Mouse (Mus musculus) spleen, postnatal 10 days (tissue): ENCODE measurements at regions not wholly inside any gene's neighbourhood (a gene's known extent, or its start where the extent isn't known, plus 50 kb on each side); places are given as distances from the start of the nearest gene placed in this dataset.

Experiments used
- DNase-seq, 2 experiments: peaks; one replicate each; pipeline ENCODE4 v3.0.0; 2021 to 2022; ENCODE audit warnings: low spot score in 2 of 2

DNA sequence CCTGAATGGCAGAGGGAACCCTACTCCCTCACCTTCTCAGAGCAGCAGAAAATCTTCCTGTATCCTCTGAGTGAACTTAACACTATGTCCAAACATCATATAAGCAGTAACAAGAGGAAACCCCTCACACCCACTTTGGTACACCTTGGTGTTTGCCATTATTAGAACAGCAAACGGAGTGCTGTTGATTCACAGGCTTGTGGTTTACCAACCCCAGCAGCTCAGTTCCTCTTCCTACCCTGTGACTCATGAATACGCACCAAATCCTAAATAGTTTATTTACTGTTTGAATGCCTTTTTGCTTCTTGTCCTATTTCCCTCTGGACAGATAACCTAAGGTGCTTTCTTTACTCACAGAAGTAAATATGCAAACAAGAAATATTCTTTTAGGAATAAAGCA is 233.3 kb downstream of the Foxa2 start:
- no peak for DNase-seq

DNA sequence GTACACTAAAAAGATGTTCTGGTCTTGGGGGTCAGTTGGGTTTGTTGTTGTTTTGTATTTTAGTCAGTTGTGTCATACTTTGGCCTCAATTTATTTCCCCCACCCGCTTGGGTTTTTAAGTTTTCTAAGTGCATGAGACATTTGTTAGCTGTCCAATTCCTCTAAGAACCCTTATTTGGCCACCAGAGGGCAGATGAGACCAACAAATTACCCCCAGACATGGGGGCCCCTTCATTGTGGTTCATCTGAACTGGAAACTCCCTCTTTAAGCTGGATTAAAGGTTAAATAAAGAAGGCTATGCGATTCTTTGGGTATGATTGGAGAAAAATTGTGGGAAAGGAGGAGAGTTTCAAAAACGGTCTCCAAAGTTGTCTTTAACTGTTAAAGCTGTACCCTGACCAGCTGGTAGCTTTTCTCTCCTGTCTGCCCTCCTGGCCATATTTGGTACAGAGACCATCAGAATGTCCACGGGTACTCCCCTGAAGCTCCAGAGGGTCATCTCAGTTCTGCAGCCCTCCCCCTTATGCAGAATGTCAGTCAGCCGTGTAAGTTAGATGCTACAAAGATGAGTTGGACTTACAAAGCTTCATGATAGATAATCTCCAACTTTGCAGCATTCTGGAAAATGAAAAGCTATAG is 238.6 kb downstream of the Foxa2 start:
- DNase-seq = peak in 1 of 2 experiments; percentile 21

DNA sequence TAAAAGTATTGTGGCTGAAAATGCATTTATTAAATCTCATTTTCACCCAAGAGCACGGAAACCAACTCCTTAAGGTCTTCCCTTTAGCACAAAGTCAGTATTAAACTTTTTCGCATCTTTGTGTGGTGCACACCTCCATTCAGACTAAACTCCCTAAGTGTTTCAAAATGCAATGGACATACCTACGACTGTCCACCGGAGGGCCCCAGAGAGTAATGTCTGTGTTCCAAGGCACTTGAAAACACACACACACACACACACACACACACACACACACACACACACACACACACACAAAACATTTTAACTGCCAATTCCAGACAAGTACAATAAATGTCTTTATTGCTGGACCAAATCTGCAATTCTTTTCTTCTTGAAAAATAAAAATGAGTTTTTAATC is 243.7 kb downstream of the Foxa2 start:
- DNase-seq = peak in 1 of 2 experiments; percentile 28

DNA sequence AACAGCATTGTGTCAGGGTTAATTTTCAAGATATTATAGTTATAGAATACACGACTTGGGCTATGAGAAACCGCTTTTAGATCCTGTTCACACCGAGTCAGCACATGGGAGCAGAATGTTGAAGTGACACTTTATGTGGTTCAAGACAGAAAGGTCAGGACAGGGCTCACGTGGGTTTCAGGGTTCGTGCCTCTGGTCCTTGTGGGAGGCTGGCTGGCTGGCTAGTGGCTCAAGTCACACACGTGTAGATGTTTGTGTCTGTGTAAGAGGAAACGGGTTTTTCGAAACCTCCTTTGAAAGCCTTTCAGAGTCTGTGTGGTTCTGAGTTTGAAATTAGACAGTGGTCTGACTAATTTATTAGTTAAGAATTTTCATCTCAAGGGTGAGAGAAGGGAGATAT is 255.3 kb downstream of the Foxa2 start:
- no peak for DNase-seq

DNA sequence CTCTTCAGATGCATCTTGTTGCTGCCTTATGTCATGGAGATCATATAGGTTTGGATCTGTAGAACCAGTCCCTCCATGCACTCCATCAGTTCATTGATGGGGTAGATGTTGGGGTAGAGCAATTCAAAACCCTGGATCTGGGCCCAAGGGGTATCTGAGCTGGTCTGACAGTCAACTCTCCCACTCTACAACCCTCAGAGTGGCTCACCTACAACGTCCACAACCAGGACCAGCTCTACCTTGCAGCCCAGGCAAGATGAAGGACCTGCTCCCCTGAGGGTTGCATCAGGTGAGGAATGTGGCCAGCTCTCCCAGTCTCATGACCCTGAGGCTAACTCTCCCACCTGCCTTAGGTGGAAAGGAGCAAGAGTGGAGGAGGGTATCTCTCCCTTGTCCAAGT is 256.9 kb downstream of the Foxa2 start:
- DNase-seq = no peak

DNA sequence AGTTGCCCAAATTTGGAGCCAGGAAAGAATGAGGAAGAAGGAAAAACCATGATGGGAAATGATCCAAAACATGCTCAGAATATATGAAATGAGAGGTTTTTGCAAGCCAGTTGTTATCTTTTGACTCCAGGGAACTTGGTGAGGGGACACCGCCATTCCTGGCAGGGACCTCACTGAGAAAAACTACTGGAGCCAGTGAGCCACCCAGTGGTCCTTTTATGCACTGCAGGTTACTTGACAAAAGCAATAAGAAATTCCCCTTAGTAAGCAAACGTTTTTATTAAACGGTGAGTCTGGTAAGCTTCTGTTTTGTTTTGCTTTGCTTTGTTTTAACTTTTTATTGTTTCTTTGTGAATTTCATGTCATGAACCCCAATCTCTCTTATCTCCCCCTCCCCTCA is 257.5 kb downstream of the Foxa2 start:
- DNase-seq = peak in 1 of 2 experiments; percentile 28

DNA sequence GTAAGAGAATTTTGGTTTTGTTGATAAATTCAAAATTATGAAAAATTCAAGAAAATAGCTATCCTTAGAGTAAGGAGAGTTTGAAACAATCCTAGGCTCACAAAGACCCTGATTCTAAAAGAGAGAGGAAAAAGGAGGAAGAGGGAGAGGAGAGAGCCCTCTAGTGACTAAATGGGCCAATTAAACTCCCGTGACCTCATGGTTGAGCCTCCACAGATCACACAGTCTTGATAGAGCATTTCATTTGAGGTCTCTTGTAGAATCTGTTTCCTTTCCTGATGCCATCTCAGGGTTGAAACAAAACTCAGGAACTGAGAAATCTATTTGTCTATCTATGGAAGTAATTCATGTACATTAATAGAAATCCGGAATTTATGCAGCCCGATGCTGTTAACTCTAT is 258.8 kb downstream of the Foxa2 start:
- DNase-seq = no peak

DNA sequence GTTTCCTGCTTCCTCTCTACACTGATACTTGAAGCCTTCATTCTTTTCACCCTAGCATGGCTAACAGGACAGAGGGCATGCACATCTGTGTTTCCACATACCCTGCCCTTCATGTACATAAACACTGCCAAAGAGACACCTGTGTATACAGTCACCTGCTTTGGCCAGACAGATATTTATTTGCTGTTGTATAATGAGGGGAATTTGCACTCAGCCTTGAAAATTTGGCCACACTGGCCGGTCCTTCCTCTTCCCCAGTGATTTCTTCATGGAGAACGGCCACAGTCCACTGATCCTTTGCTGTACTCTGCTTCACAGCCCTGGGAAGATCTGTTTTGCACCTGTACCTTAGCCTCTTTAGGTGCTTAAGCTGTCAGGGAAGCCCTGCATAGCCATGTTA is 264.3 kb downstream of the Foxa2 start:
- no peak for DNase-seq

DNA sequence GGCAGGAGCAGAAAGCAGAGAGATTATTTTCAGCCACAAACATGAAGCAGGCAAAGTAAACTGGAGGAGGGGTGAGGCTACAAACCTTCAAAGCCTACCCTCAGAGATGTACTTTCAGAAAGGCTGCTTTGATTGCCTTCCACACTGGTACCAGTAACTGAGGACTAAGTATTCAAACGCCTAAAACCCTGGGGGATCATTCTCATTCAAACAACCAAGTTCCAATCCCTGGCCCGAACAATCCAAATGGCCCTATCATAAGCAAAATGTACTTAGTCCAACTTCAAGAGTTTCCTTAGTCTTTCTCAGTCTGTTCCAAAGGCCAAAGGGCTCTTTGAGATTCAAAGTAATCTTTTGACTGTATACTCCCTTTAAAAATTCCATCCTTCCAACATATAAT is 270.5 kb downstream of the Foxa2 start:
- no peak for DNase-seq

DNA sequence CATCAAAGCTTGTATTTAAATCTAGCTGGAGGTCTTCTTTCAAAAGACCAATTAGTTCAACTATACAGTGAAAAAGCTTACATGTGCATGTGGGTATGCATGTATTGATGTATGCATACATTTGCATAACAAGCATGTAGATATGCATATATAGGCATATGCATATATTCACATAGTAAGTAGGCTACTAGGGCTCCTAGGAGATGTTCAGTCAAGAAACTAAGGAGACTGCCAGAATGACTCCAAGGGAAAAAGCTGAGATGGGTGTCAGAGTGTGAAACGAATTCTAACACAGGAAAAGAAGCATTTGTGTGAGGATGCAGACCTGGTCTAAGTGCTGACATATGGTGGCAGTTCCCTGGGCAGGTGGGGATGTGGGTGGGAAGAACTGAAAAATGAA is 274.2 kb downstream of the Foxa2 start:
- DNase-seq = no peak

DNA sequence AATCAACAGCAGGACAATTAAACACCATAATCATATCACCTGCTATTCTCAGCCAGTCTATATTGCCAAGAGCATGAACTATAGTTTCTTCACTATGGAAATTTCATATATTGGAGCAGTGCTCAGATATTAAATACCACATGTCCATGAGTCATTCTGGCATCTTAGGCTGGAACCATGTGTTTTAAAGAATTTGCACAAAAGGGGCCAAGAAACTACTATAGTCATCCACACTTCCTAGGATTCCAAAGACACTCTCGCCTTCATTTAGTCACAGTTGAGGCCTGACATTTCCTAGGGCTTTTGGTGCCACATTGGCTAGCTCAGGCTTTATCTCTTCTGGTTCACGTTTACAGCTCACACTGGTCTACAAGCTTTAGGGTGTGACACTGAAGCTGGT is 293.7 kb downstream of the Foxa2 start:
- no peak for DNase-seq

DNA sequence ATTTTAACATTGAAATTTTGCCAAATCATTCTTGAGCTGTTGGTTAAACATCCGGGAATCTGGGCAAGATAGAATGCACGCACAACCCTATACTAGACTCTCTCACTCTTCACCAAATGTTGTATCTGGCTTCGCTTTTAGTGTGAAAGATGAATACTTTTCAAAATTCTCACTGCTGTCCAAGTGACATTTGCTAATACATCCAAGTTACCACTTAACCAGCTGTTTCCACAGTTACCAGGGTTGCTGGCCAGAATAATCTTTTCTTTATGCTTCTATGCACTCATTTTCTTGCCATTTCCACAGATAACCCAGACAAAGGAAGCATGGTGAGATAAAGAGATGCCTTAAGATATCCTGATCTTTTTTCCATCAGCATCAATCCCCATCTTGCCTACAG is 294.9 kb downstream of the Foxa2 start:
- no peak for DNase-seq

DNA sequence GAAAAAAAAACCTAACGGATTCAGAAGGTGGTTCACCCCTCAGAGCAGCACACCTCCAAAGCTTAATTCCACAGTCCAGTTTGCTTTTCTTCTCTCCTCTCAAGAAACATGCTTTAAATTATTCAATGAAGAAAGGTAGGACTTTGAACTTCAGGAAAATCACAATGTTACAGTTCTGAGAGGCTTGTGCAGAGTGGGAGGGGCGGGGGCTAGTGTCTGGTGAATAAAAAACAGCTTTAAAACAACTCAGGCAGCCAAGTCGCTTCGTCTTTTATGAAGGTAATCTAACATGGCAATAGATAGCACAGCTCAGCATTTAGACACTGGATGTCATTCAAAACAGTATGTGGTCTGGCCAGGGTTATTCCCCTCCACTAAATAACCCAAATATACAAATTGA is 298.8 kb downstream of the Foxa2 start:
- no peak for DNase-seq

DNA sequence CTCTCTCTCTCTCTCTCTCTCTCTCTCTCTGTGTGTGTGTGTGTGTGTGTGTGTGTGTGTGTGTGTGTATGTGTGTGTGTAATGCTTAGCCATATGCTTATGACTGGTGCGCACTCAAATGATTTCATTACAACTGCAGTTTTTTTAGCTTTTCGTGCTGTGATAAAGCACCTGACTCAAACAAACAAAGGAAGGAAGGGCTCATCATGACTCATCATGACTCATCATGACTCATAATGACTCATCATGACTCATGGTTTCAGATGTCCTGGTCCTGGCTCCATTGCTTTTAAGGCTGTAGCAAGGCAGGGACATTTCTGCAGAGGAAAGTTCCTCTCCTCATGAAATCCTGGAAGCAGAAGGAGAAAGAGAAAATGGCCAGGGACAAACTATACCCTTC is 302.9 kb downstream of the Foxa2 start:
- DNase-seq = no peak

DNA sequence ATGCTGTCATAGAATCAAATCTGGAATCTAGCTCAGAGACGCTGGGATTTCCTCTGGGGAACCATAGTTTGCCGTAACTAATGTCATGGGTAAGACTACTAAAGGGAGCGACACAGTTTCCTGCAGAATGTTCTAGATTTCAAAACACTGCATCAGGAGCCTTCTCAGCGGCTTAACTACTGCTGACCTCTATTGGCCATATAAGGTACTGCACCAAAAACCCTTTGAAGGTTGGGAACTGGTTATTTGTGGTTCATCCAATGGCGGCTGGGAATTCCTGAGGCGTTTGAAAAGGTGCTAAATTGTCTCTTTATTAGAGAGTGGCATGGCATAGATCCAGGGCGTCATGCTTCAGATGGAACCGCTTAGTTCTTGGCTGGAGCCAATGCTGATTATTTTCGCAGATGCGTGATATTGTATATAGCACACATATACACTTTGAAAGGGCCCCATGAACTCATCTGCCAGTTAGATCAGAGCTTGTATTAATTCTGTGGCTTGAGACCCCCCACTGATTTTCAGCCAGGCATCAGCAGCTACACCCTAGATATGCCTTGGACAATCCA is 308.4 kb downstream of the Foxa2 start:
- no peak for DNase-seq

DNA sequence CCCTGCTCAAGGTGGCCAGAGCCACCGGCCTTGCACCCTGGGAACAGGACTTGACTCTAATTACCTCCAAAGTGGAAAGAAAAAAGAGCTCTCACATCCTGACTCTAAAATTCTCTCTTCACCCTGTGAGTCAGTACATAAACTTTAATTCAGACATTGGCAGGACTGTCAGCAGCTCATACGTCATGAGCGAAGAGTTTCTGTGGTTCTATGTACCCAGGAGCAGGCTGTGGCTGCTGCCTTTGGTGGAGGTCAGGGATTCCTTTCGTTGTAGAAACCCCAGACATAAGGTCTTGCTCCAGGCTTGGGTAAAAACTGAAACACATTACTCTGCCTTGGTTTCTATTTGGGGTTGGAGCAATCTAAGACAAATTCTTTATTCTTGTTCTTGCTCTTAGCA is 319.4 kb downstream of the Foxa2 start:
- no peak for DNase-seq

DNA sequence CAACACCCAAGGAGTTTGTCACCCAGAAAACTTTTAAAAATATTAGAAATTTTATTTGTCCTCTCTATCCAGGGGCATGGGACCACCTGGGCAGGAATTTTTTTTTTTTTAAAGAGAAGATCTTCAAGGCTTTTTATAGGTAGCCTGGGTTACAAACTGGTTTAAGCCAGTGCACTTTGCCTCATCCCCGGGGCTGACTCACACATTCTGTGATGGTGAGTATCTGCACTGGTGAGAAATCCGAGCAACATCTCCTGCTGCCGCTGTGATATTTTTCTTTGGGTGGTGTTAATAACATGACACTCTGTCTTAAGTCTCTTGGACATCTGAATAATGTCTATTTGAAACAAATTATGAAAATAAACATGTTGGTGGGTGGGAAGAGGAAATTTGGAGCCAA is 327.8 kb downstream of the Foxa2 start:
- DNase-seq = no peak

DNA sequence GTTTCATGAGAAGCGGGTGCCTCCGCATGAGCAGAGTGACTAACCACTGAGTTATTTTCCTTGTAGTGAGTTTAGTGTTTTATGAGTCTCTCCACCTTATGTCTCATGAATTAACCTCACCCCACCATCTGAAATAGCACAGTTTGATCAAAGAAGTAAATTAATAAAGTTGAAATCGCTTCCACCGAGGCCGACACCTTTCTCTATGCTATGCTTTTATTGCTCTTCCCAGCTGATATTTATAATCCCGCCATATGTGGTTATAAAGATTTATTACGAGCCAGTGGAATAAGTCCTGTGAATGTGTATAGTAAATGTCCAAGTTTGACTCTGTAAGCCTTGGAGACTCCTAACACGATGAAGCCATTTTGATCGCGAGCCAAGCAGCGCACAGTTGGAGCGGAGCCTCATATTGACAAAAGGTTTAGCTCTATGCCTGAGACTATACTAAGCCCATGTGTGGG is 329.3 kb downstream of the Foxa2 start:
- DNase-seq = no peak

DNA sequence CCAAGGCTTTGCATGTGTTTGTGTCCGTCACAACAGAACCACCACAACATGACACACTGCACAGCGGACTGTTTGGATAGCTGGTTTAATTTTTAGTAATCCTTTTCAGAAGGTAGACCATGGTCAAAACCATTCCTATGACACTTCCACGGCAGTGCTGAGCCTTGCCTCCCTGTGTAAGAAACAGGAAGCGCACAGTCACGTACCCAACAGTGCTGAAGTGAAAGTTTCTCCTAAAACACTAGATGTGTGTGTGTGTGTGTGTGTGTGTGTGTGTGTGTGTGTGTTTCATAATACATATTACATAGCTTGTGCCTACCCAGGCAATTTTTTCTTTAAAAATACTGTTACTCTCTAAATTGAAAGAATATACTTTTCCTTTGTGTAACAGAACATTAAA is 331.0 kb downstream of the Foxa2 start:
- no peak for DNase-seq

DNA sequence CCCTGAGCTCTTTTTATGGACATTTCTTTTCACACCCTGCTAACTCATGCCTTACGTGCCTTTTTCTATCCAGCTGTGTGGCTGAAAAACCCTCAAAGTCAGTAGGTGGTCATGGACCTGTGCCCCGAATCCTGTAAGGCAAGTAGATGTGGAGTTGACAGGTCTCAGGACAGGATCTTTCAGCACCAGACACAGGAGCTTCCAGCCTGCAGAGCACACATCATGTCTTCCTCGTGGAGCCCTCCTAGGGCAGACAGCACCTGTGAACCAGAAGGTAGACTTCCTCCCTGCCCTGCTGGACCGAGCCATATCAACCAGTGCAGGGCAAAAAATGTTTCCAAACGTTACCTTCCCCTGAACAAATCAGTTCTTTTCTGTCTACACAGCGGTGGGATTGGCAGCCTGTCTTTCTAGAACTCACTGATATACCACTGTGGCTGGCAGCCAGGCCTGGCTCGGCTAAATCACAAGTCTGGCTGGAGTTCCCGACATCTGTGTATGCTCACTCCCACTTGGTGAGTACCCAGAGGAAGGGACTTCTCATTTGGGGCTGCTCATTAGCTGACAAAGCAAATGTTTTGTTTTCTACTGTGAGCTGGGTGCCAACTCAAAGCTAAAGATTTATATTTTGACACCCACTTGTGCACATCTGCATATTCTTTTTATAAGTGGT is 336.0 kb downstream of the Foxa2 start:
- no peak for DNase-seq

DNA sequence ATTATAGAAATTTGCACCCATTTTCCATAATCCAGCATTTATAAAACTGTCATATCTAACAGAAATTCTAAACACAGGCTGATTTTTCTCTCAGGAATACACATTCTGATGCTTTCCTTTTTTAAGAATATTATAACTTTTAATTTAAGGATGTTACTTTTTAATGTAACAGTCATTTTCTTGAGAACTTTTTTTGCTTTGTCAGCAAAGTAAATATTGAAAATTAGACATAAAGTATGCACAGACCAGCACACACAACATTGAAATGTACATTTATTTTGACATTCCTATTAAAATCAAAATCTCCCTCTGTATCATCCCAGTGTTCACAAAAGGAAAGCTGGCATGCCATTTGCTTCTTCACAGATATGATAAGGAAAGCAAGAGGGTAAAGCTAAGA is 337.0 kb downstream of the Foxa2 start:
- DNase-seq = no peak

DNA sequence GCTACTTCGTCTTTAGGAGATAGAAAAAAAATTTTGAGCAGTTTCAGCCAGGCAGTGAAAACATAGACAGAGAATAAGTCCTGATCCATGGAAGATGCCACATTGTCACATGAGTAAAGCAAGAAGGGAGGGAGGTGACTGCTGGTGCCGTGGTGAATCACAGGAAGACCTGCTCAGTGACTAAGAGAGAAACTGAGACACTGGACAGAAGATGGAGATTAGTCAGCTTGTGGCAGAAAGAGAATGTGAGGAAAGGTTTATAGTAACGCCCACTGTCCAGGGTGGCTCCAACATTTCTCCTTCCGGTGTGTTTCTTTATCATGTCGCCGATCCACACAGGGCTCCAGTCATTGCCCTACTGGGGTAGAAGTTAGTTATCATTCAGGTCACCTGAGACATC is 339.6 kb downstream of the Foxa2 start:
- no peak for DNase-seq

DNA sequence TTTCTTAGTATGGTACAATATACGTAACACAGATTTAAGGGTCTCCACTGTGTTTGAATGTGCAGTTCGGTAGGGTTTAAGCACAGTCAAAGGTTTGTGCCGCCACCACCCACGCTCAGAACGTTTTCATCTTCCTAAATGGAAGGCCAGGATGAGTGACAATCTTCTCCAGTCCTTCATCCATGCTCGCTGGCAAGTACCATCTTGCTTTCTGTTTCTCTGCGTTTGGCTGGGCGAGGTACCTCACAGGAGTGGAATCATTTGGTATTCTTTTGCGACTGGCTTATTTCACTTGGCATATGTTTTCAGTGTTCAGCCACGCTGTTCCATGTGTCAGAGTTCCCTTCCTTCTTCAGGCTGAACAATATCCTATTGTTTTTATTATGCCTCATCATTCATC is 342.3 kb downstream of the Pax1 start:
- no peak for DNase-seq
